Mouse (Mus musculus): Measurements from ENCODE around the gene Gng12. TPM values are rescaled to one million over a fixed set of nuclear protein-coding genes. Genes with fewer than 3 reads are reported as not detected.
"Not testable (repeated sequence)": the region's sequence is repeated elsewhere in the genome, so short reads cannot be mapped to it uniquely, and the experiment has no call there.

Gng12 gene
- polyA plus RNA-seq, 1 experiment: 24.9 TPM

DNA sequence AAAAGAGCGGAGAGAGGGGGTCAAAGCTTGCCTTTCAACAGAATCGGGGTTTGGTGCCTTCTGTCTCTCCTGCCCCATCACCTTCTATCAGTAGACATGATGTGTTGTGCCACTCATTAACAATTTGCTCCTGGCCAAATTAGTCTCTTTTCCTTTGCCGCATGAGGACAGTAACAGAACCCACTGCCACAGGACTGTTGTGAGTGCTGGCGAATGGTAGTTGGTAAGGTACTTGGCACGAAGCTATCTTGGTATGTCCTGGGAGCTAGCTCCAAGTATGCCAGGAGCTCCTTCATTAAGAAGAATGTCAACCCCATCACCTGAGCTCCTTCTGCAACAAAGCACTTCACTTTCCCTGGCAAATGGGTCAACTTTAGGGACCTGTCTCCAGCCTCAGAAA is 134.6 kb downstream of the Gng12 start:
- H3K79me2 ChIP-seq (ENCODE audit: control insufficient read depth, insufficient read depth): peaks cover 3% of the 10 kb centered on the region
- H3ac ChIP-seq (ENCODE audit: control insufficient read depth, insufficient read length, low read depth): no peak overlapping the region
- no peaks in the 10 kb centered on the region for H3K36me3 ChIP-seq (ENCODE audit: control insufficient read depth, insufficient read depth)
- H3K4me3 ChIP-seq (ENCODE audit: insufficient read depth, poor library complexity, severe bottlenecking): no peak overlapping the region
- H3K79me3 ChIP-seq (ENCODE audit: low read depth): no peaks in the 10 kb centered on the region
- H3K27me3 ChIP-seq (ENCODE audit: control insufficient read depth, insufficient read depth, insufficient read length): no peaks in the 10 kb centered on the region
- no peak for TF ChIP-seq USF1 (IDR thresholded peaks at IDR 0.05; ENCODE audit: low read depth)
- no peak for TF ChIP-seq FOSL1 (IDR thresholded peaks at IDR 0.05; ENCODE audit: insufficient read depth, low read length, poor library complexity, severe bottlenecking)
- TF ChIP-seq MYOG (IDR thresholded peaks at IDR 0.05; ENCODE audit: control insufficient read depth, extremely low read depth, insufficient read length): no peak
- TF ChIP-seq CEBPB (IDR thresholded peaks at IDR 0.05; ENCODE audit: low read depth): no peak
- TF ChIP-seq CTCF (IDR thresholded peaks at IDR 0.05; ENCODE audit: control insufficient read depth, insufficient read depth, insufficient read length): no peak
- no peak for TF ChIP-seq MYOD1 (IDR thresholded peaks at IDR 0.05; ENCODE audit: control insufficient read depth, insufficient read length, low read depth)
- TF ChIP-seq MAX (IDR thresholded peaks at IDR 0.05): no peak

DNA sequence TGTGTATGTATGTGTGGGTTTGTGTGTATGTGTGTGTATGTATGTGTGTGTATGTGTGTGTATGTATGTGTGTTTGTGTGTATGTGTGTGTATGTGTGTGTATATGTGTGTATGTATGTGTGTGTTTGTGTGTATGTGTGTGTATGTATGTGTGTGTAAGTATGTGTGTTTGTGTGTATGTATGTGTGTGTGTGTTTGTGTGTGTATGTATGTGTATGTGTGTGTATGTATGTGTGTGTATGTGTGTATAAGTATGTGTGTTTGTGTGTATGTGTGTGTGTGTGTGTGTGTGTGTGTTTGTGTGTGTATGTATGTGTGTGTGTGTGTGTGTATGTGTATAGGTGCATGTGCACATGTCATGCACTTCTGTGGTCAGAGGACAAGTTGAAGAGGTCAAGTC is 136.4 kb downstream of the Gng12 start:
- H3K4me3 ChIP-seq (ENCODE audit: insufficient read depth, poor library complexity, severe bottlenecking); H3K36me3 ChIP-seq (ENCODE audit: control insufficient read depth, insufficient read depth); H3K79me3 ChIP-seq (ENCODE audit: low read depth); H3K27me3 ChIP-seq (ENCODE audit: control insufficient read depth, insufficient read depth, insufficient read length); H3ac ChIP-seq (ENCODE audit: control insufficient read depth, insufficient read length, low read depth): not testable (repeated sequence)
- H3K79me2 ChIP-seq (ENCODE audit: control insufficient read depth, insufficient read depth): peaks cover 15% of the 10 kb centered on the region

DNA sequence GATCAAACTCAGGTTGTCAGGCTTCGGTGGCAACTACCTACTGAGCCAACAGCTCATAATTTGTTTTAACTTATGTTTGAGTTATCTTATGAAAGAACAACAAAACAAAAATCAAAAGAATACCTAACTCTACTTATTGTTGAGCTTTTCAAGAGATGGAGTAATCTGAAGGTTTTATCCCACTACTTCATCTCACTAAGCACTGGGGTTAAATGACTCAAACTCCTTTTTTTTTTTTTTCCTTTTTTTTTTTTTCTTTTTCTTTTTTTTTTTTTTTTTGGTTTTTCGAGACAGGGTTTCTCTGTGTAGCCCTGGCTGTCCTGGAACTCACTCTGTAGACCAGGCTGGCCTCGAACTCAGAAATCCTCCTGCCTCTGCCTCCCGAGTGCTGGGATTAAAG is 136.8 kb downstream of the Gng12 start:
- H3K27me3 ChIP-seq (ENCODE audit: control insufficient read depth, insufficient read depth, insufficient read length); H3K79me3 ChIP-seq (ENCODE audit: low read depth); H3K4me3 ChIP-seq (ENCODE audit: insufficient read depth, poor library complexity, severe bottlenecking); H3K36me3 ChIP-seq (ENCODE audit: control insufficient read depth, insufficient read depth); H3ac ChIP-seq (ENCODE audit: control insufficient read depth, insufficient read length, low read depth): not testable (repeated sequence)
- H3K79me2 ChIP-seq (ENCODE audit: control insufficient read depth, insufficient read depth): peaks cover 15% of the 10 kb centered on the region

DNA sequence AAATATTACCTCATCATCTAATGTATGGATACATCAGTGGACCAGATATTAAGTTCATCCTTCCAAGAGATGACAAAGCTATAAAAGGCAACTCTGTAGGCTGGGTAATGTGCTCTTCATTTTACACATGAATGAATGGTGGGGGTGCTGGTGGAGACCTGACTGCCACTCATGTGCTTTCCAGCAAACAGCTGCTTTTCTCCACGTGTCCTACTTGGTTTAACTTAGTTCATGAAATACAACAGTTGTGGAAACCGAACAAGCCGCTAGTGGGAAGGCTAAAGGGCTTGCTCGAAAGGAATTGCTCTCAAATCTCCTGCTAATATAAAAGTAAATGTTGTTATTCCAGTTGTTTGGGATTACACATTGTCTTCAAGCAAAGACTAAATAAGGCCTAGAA is 137.4 kb downstream of the Gng12 start:
- TF ChIP-seq CEBPB (IDR thresholded peaks at IDR 0.05; ENCODE audit: low read depth): no peak
- Histone ChIP-seq H3K4me3 (ENCODE audit: insufficient read depth, poor library complexity, severe bottlenecking) (no peak overlapping the region), H3K79me2 (ENCODE audit: control insufficient read depth, insufficient read depth) (peaks cover 15% of the 10 kb centered on the region), H3K36me3 (ENCODE audit: control insufficient read depth, insufficient read depth) (no peaks in the 10 kb centered on the region), H3K27me3 (ENCODE audit: control insufficient read depth, insufficient read depth, insufficient read length) (no peaks in the 10 kb centered on the region), H3K79me3 (ENCODE audit: low read depth) (no peaks in the 10 kb centered on the region), H3ac (ENCODE audit: control insufficient read depth, insufficient read length, low read depth) (no peak overlapping the region)

DNA sequence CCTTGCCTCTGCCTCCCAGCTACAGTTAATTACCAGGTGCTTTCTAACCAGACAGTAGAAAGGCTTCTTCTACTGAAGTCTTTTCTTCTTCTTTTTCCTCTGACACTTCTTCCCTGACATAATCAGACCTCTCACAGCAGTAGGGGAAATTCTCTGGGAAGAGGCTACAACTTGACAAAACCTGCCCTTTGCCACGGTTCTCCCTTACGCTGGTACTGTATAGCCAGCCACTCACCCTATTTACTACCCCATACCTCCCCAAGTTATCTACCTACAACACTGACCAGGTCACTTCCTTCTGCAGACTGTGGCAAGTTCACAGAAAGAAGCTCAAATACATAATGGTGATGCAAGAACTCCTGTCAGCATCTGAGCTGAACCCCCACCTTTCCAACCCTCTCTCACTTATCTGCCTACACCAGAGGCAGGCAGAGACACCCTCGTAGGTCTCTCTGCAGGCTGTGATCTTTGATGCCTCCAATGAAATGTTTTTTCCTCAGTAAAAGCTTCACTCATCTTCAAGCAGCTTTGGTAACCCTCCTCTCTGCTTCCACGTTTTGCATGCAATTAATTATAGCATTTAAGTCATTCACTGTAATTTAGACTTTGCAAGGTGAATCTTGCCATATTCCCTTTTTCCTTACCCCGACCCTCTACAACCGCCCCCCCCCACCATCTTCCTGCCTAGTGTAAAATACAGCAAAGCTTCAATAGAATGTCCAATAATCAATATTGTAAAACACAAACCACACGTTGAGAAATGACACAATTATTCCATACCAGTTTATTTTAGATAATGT is 138.3 kb downstream of the Gng12 start:
- Histone ChIP-seq H3K36me3 (ENCODE audit: control insufficient read depth, insufficient read depth) (no peaks in the 10 kb centered on the region), H3K79me3 (ENCODE audit: low read depth) (no peaks in the 10 kb centered on the region), H3K79me2 (ENCODE audit: control insufficient read depth, insufficient read depth) (peaks cover 15% of the 10 kb centered on the region), H3K4me3 (ENCODE audit: insufficient read depth, poor library complexity, severe bottlenecking) (no peak overlapping the region), H3K27me3 (ENCODE audit: control insufficient read depth, insufficient read depth, insufficient read length) (no peaks in the 10 kb centered on the region), H3ac (ENCODE audit: control insufficient read depth, insufficient read length, low read depth) (no peak overlapping the region)
- no peak for TF ChIP-seq FOSL1 (IDR thresholded peaks at IDR 0.05; ENCODE audit: insufficient read depth, low read length, poor library complexity, severe bottlenecking)
- TF ChIP-seq MYOG (IDR thresholded peaks at IDR 0.05; ENCODE audit: control insufficient read depth, extremely low read depth, insufficient read length): no peak
- TF ChIP-seq CEBPB (IDR thresholded peaks at IDR 0.05; ENCODE audit: low read depth): no peak

DNA sequence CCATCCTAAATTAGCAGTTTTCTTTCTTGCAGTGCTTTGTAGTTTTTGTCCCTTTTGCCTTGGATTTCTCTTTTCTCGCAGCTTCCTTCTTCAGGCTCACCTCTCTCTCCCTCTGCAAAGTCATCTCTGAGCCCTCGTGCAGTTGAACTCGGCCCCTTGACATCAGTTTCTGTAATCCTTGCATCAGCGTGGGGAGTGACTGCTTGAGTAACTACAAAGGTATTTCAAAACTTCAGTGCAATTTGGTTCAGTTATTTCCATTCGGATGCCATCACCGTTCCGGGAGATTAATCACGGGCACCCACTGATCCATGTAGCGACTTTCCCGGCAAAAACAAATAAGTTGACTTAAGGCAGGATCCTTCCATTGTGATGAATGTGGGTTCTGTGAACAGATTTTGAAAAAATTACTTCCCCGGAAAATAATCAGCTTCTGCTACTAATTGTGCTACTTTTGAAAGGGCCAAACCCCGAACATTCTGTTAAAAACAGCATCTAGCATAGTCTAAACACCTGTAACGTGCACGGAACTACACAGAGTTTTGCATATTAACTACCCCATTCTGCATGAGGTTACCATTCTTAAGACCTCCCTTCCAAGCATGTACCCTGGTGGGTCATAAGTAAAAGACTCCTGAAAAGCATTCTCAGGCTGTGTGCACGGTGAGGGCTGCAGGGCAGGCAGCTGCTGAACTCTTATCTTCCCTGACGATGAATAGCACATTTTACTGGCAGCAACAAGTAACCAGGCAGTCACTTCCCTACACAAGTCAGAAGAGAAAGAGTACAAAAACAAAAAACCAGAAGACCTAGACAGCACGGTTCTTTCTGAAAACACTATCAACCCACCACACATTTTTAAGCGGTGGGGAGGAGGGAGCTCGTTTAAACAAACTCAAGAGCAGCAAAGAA is 139.4 kb downstream of the Gng12 start:
- Histone ChIP-seq H3K36me3 (ENCODE audit: control insufficient read depth, insufficient read depth) (no peaks in the 10 kb centered on the region), H3K27me3 (ENCODE audit: control insufficient read depth, insufficient read depth, insufficient read length) (no peaks in the 10 kb centered on the region), H3ac (ENCODE audit: control insufficient read depth, insufficient read length, low read depth) (peak overlapping the region; percentile 63), H3K79me3 (ENCODE audit: low read depth) (no peaks in the 10 kb centered on the region), H3K79me2 (ENCODE audit: control insufficient read depth, insufficient read depth) (peaks cover 15% of the 10 kb centered on the region), H3K4me3 (ENCODE audit: insufficient read depth, poor library complexity, severe bottlenecking) (peak overlapping the region; percentile 64)
- TF ChIP-seq MAX (IDR thresholded peaks at IDR 0.05) (no peak), CEBPB (IDR thresholded peaks at IDR 0.05; ENCODE audit: low read depth) (peak; percentile 78)

Data from C2C12 (cell line).